Mouse (Mus musculus): ENCODE results near the gene Sgpl1. TPM values are rescaled to one million over a fixed set of nuclear protein-coding genes. Genes with fewer than 3 reads are reported as not detected.

Sgpl1 gene
- polyA plus RNA-seq, 1 experiment from 2014 or later, result 39.0 TPM

DNA sequence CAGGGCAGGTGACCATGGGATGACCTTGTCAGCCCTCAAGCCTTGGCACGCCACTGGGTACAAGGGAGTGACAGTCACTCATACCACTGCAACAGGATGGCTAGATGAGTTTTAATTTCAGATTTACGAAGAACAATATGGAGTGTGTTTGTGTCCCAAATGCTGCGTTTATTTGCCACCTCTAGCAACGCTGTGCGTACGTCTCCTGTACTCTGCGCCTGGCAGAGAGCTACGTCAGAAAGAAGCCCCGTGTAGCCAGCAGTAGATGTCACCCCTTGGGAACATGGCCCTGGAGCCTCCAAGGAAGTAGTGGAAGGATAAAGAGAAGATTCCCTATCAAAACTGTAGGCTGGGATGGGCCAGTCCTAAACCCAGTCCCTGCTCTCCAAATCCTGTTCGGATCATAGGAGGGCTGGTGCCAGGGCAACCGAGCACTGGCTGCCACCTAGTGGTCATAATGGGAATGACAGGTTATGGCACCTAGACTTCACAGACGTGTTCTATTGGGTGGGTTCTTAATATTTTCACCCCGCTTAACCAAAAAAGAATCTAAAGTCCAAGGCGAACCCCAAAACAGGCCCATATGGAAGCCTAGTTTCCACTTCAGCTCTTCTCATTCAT, 95.4 kb downstream of the Sgpl1 start:
- Histone ChIP-seq H3K9me3 (replicated peaks) (no peaks in the 10 kb centered on the region; the same call in 1 of the 2 replicates), H3K4me2 (no peak overlapping the region), H3K9ac (replicated peaks) (no peak overlapping the region), H3K27me3 (replicated peaks) (peaks cover 8% of the 10 kb centered on the region; the same call in 1 of the 2 replicates), H3K27ac (replicated peaks) (no peak overlapping the region), H3K4me3 (replicated peaks) (no peak overlapping the region), H3K36me3 (no peaks in the 10 kb centered on the region), H3K4me1 (0 out of 2 replicates have a peak, but pooled peaks cover 2% of the 10 kb centered on the region)
- peak; percentile 69 for ATAC-seq (ENCODE audit: low FRiP score)
- 57% methylated on average over 14 of the region's 14 CpGs for WGBS

Small RNA genes lying within 50 kb of the gene (microRNA-seq; reads per million reads assigned to microRNA genes)
- gene Gm44308, result not detected

Other genes with a start within 250 kb of the Sgpl1 start
- gene Pcbd1, start 58.4 kb downstream of the Sgpl1 start, polyA plus RNA-seq (2015; fragmentation: Nextera tagmentation; extraction: Ambion mirVana), result 48.6 and 52.2 TPM in 2 replicates
- gene Tbata, start 24.3 kb upstream of the Sgpl1 start, polyA plus RNA-seq (2015; fragmentation: Nextera tagmentation; extraction: Ambion mirVana), result 73.7 TPM in 1 of 2 replicates, not detected in the other
- 0.43 and 0.54 TPM in 2 replicates for gene Adamts14, start 125.7 kb upstream of the Sgpl1 start, polyA plus RNA-seq (2015; fragmentation: Nextera tagmentation; extraction: Ambion mirVana)
- gene Prf1, start 150.1 kb upstream of the Sgpl1 start, polyA plus RNA-seq (2015; fragmentation: Nextera tagmentation; extraction: Ambion mirVana), result 0.09 TPM in 1 of 2 replicates, not detected in the other
- gene Pald1, start 235.8 kb upstream of the Sgpl1 start, polyA plus RNA-seq (2015; fragmentation: Nextera tagmentation; extraction: Ambion mirVana), result 24.9 and 27.8 TPM in 2 replicates

Measured in neural tube, embryonic 15.5 days (tissue).